14 mouse cellular contexts compared by ENCODE assay signal in genomic region chr3:131315957-131316510, GRCm38 (mm10). TPM values are rescaled to one million over a fixed set of nuclear protein-coding genes. Genes with fewer than 3 reads are reported as not detected.
DNase-seq lines count a peak whose midpoint lies in the region; ATAC-seq lines count a peak whose summit lies in the region.
"Had no signal": no experiment of that assay in that cellular context is flagged by ENCODE, and none has a peak within 500 bp of the region (broad histone marks: within the 10 kb centered on the region; RNA-seq: fewer than 3 reads in every experiment).

No protein-coding gene starts in this region.

- H3K4me1 ChIP-seq in heart, embryonic 11.5 days (ENCODE audit: control insufficient read depth, insufficient read depth, low read length), result no peaks in the 10 kb centered on the region
- H3K4me1 ChIP-seq in midbrain, embryonic 11.5 days (ENCODE audit: control insufficient read depth, insufficient read depth, low read length), result no peaks in the 10 kb centered on the region
- H3K4me1 ChIP-seq in midbrain, embryonic 10.5 days, result peaks cover 10% of the 10 kb centered on the region
- H3K4me1 ChIP-seq in forebrain, embryonic 15.5 days, result no peaks in the 10 kb centered on the region

- H3K4me3 ChIP-seq in heart, embryonic 11.5 days (ENCODE audit: low read depth, low read length), result no peak overlapping the region; the same call in 1 of the 2 replicates
- no peak overlapping the region for H3K4me3 ChIP-seq in midbrain, embryonic 11.5 days (ENCODE audit: low read depth, low read length)
- no peak overlapping the region for H3K4me3 ChIP-seq in midbrain, embryonic 10.5 days
- no peak overlapping the region for H3K4me3 ChIP-seq in forebrain, embryonic 15.5 days
- H3K4me3 ChIP-seq: hindbrain, embryonic 15.5 days had no signal

- DNase-seq in heart, adult 18-20 months, result no peak
- DNase-seq in midbrain, embryonic 11.5 days (ENCODE audit: low spot score, missing footprints), result peak; percentile 83
- no peak for DNase-seq in midbrain, embryonic 10.5 days (ENCODE audit: low spot score)
- DNase-seq in retina, embryonic 14.5 days (ENCODE audit: low spot score), result peak; percentile 78
- no peak for DNase-seq in natural killer cell, adult 2 months (ENCODE audit: low spot score in 2 of 2)
- no peak for DNase-seq in thymus, postnatal 0 days (ENCODE audit: low spot score)
- DNase-seq: gastrocnemius, postnatal 10 days; kidney, postnatal 14 days; lung, adult 2 months; thymus, postnatal 25 days had no signal

- WGBS in heart, embryonic 11.5 days (ENCODE audit: insufficient replicate concordance), result 41% methylated on average over 4 of the region's 4 CpGs
- WGBS in midbrain, embryonic 11.5 days, result 45% methylated on average over 4 of the region's 4 CpGs
- 51% methylated on average over 4 of the region's 4 CpGs for WGBS in midbrain, embryonic 10.5 days
- WGBS in forebrain, embryonic 15.5 days, result 41% methylated on average over 4 of the region's 4 CpGs

- H3K36me3 ChIP-seq in heart, embryonic 11.5 days (ENCODE audit: control insufficient read depth, insufficient read depth, low read length), result no peaks in the 10 kb centered on the region
- H3K36me3 ChIP-seq in midbrain, embryonic 11.5 days (ENCODE audit: control insufficient read depth, insufficient read depth, low read length), result no peaks in the 10 kb centered on the region
- no peaks in the 10 kb centered on the region for H3K36me3 ChIP-seq in midbrain, embryonic 10.5 days
- no peaks in the 10 kb centered on the region for H3K36me3 ChIP-seq in forebrain, embryonic 15.5 days
- H3K36me3 ChIP-seq: hindbrain, embryonic 15.5 days had no signal

- no peaks in the 10 kb centered on the region for H3K9me3 ChIP-seq in heart, embryonic 11.5 days (replicated peaks; ENCODE audit: control insufficient read depth, low read length)
- no peaks in the 10 kb centered on the region for H3K9me3 ChIP-seq in midbrain, embryonic 11.5 days (ENCODE audit: control insufficient read depth, low read length)
- no peaks in the 10 kb centered on the region for H3K9me3 ChIP-seq in midbrain, embryonic 10.5 days (replicated peaks)
- H3K9me3 ChIP-seq in forebrain, embryonic 15.5 days, result no peaks in the 10 kb centered on the region
- H3K9me3 ChIP-seq: hindbrain, embryonic 15.5 days had no signal

- no peaks in the 10 kb centered on the region for H3K27me3 ChIP-seq in heart, embryonic 11.5 days (ENCODE audit: control insufficient read depth, insufficient read depth, low read length)
- no peaks in the 10 kb centered on the region for H3K27me3 ChIP-seq in midbrain, embryonic 11.5 days (ENCODE audit: control insufficient read depth, insufficient read depth, low read length)
- 0 out of 2 replicates have a peak, but pooled peaks cover 3% of the 10 kb centered on the region for H3K27me3 ChIP-seq in midbrain, embryonic 10.5 days (ENCODE audit: low read depth, poor library complexity, severe bottlenecking)
- H3K27me3 ChIP-seq in forebrain, embryonic 15.5 days, result no peaks in the 10 kb centered on the region
- H3K27me3 ChIP-seq: hindbrain, embryonic 15.5 days had no signal

- no peak; the same call in 1 of the 2 replicates for ATAC-seq in heart, embryonic 11.5 days (replicated peaks; ENCODE audit: insufficient number of reproducible peaks, low FRiP score, low TSS enrichment)
- ATAC-seq in midbrain, embryonic 11.5 days (ENCODE audit: low FRiP score), result 0 out of 2 replicates have a peak, but pooled peaks have one; percentile 27
- 0 out of 2 replicates have a peak, but pooled peaks have one; percentile 23 for ATAC-seq in forebrain, embryonic 15.5 days (replicated peaks)
- ATAC-seq: activated CD4-positive, CD25-positive, alpha-beta regulatory T cell, adult 4 months had no signal

- peak overlapping the region; percentile 44 for H3K4me2 ChIP-seq in heart, embryonic 11.5 days
- no peak overlapping the region for H3K4me2 ChIP-seq in midbrain, embryonic 11.5 days
- no peak overlapping the region for H3K4me2 ChIP-seq in forebrain, embryonic 15.5 days (replicated peaks)
- H3K4me2 ChIP-seq: hindbrain, embryonic 15.5 days had no signal

- H3K9ac ChIP-seq in heart, embryonic 11.5 days (ENCODE audit: low read depth, low read length), result no peak overlapping the region
- no peak overlapping the region for H3K9ac ChIP-seq in midbrain, embryonic 11.5 days (ENCODE audit: low read length)
- no peak overlapping the region for H3K9ac ChIP-seq in forebrain, embryonic 15.5 days (replicated peaks)
- H3K9ac ChIP-seq: hindbrain, embryonic 15.5 days had no signal

- H3K27ac ChIP-seq in heart, embryonic 11.5 days (ENCODE audit: low read depth, low read length), result no peak overlapping the region
- no peak overlapping the region for H3K27ac ChIP-seq in midbrain, embryonic 11.5 days (ENCODE audit: low read depth, low read length)
- H3K27ac ChIP-seq in midbrain, embryonic 10.5 days (replicated peaks), result no peak overlapping the region
- no peak overlapping the region for H3K27ac ChIP-seq in forebrain, embryonic 15.5 days (replicated peaks)
- H3K27ac ChIP-seq: hindbrain, embryonic 15.5 days had no signal

RNA-seq across cellular contexts. Expression of gene Cyp2u1, which starts 13.0 kb away (rescaled TPM):
- 8.1 and 8.4 TPM in 2 replicates for polyA plus RNA-seq in heart, embryonic 11.5 days (2014; fragmentation: Nextera tagmentation; extraction: Ambion mirVana)
- total RNA-seq in heart, adult 18-20 months (2021), result 10 to 100 TPM; 31.5 to 32.9 TPM
- polyA plus RNA-seq in midbrain, embryonic 11.5 days (2014; fragmentation: Nextera tagmentation; extraction: Ambion mirVana), result 1.1 and 1.9 TPM in 2 replicates
- 1.2 and 1.8 TPM in 2 replicates for polyA plus RNA-seq in midbrain, embryonic 10.5 days (2016; fragmentation: Nextera tagmentation; extraction: Ambion mirVana)
- polyA plus RNA-seq in forebrain, embryonic 15.5 days (2015; fragmentation: Nextera tagmentation; extraction: Ambion mirVana), result 4.6 and 6.0 TPM in 2 replicates
- polyA plus RNA-seq in thymus, postnatal 0 days (2015; fragmentation: Nextera tagmentation; extraction: Ambion mirVana), result 0.22 and 0.52 TPM in 2 replicates

RNA-seq across cellular contexts. Expression of gene Hadh, which starts 44.1 kb away (rescaled TPM):
- polyA plus RNA-seq in heart, embryonic 11.5 days (2014; fragmentation: Nextera tagmentation; extraction: Ambion mirVana), result 142 and 174 TPM in 2 replicates
- total RNA-seq in heart, adult 18-20 months (2021), result 100 to 1,000 TPM; 762 to 848 TPM
- 66.5 and 71.6 TPM in 2 replicates for polyA plus RNA-seq in midbrain, embryonic 11.5 days (2014; fragmentation: Nextera tagmentation; extraction: Ambion mirVana)
- 78.5 and 79.3 TPM in 2 replicates for polyA plus RNA-seq in midbrain, embryonic 10.5 days (2016; fragmentation: Nextera tagmentation; extraction: Ambion mirVana)
- 22.3 and 25.3 TPM in 2 replicates for polyA plus RNA-seq in forebrain, embryonic 15.5 days (2015; fragmentation: Nextera tagmentation; extraction: Ambion mirVana)
- polyA plus RNA-seq in thymus, postnatal 0 days (2015; fragmentation: Nextera tagmentation; extraction: Ambion mirVana), result 89.3 and 94.8 TPM in 2 replicates

Comparison
In these comparisons a context has a peak if more than half of its experiments do, and no peak if none do; other contexts are left out.
1. DNase-seq: peak in midbrain, embryonic 11.5 days (single experiment) and retina, embryonic 14.5 days (single experiment); none in heart, adult 18-20 months (0 of 2), midbrain, embryonic 10.5 days (single experiment), natural killer cell, adult 2 months (0 of 2) and thymus, postnatal 0 days (single experiment).